Mouse (Mus musculus): ENCODE data around the gene Tedc1. TPM values are rescaled to one million over a fixed set of nuclear protein-coding genes. Genes with fewer than 3 reads are reported as not detected.
A peak's percentile ranks its signal among the peaks of the same experiment; 100 is the strongest.
"Not testable (repeated sequence)": the region's sequence is repeated elsewhere in the genome, so short reads cannot be mapped to it uniquely, and the experiment has no call there.

Tedc1 gene
- polyA plus RNA-seq, 1 experiment, result 16.8 TPM

DNA sequence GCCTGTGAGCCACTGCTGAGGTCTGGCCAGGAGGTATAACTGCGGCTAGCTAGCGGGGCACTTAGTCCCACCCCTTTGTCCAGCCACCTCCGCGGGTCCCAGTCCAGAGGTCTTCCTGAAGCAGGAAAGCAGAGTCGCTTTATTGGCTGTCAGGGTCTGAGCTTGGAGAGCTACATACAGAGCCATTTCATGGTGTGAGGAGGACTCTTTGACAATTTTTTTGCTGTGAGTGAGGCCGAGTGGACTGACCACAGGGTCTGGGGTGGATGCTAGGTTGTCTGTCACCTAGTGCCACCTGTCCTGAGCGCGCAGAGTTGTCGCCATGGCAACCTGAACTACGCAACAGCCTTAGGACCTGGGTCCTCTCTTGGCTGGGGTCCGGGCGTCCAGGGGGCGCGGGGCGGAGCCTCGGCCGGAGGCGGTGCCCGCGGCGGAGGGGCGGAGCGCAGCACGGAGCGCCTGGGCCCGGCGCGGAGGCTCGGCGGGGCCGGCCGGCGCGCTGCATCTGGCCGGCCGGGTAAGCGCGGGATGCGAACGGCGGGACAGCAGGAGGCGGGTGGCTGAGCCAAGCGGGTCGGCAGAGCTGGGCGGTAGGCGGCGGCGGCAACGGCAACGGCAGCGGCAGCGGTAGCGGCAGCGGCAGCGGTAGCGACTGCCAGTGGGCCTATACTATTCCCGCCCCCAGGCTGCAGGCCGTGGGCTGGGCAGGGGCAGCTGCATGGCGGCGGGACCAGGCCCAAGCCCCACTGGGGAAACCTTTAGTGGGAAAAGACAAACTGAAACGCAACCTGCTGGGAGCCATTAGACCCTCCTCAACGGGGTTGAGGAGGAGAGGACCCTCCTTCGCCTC is 29.4 kb downstream of the Tedc1 start, which contains the start of gene Tmem121:
Gene Tmem121, plus strand, starts transcription at position 489 of the 850 bp plus-strand sequence.
- H3K4me3 ChIP-seq (ENCODE audit: extremely low read depth, insufficient read depth, insufficient read length), result peak within 1 kb of the TSS; percentile 48; the same call in 1 of the 2 replicates
- H3K36me3 ChIP-seq (ENCODE audit: control insufficient read depth, insufficient read depth, low read length), result no peaks in the 10 kb centered on the region
- 9% methylated on average over 60 of the region's 63 CpGs for WGBS
- TF ChIP-seq CTCF (IDR thresholded peaks at IDR 0.05; ENCODE audit: extremely low read depth, insufficient read depth, insufficient read length, insufficient replicate concordance), result no peak
- no peak for TF ChIP-seq POLR2A (IDR thresholded peaks at IDR 0.05; ENCODE audit: low read depth, low read length)
- no peak within 1 kb of the TSS for H3K27ac ChIP-seq (ENCODE audit: insufficient read depth, low read length)
- H3K4me1 ChIP-seq (ENCODE audit: control insufficient read depth, insufficient read depth, insufficient read length), result peaks cover 18% of the 10 kb centered on the region
- H3K27me3 ChIP-seq (ENCODE audit: control insufficient read depth, insufficient read depth, low read length), result peaks cover 10% of the 10 kb centered on the region
- no peak for DNase-seq (ENCODE audit: low read depth in 1 of 2, low spot score in 2 of 2)

DNA sequence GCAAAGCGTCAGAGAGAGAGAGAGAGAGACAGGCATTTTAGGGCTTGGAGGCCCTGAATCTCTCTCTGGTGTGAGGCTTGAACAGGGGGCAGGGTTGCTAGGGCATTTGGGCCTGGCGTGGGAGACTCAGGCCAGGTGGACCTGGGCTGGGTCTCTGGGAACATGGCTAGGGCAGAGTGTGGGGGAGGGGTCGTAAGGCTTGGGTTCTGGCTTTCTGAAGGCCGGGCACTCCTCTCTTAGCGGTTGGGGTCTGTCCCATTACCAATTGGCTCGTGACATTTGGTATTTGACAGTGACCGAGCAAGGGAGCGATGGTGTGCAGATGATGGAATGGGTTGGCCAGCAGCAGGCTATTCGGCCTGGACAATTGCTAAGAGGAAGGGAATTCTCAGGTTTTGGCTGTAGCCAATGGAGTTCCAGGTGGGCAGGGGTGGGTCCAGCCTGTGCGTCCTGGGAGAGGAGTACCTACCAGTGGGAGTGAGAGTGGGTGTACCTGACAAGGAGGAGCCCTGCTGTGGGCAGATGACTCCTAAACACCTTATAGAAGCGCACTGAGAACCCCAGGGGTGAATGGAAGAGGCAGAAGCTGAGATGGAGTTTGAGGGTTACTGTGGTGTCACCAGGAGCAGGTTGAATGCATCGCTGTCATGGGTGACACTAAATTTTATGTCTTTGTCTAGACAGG is 30.2 kb downstream of the Tedc1 start:
- no peak for TF ChIP-seq CTCF (IDR thresholded peaks at IDR 0.05; ENCODE audit: extremely low read depth, insufficient read depth, insufficient read length, insufficient replicate concordance)
- TF ChIP-seq POLR2A (IDR thresholded peaks at IDR 0.05; ENCODE audit: low read depth, low read length), result no peak
- 63% methylated on average over 12 of the region's 12 CpGs for WGBS
- Histone ChIP-seq H3K4me3 (ENCODE audit: extremely low read depth, insufficient read depth, insufficient read length) (peak overlapping the region; percentile 48; the same call in 1 of the 2 replicates), H3K27me3 (ENCODE audit: control insufficient read depth, insufficient read depth, low read length) (peaks cover 10% of the 10 kb centered on the region), H3K27ac (ENCODE audit: insufficient read depth, low read length) (no peak overlapping the region), H3K36me3 (ENCODE audit: control insufficient read depth, insufficient read depth, low read length) (no peaks in the 10 kb centered on the region), H3K4me1 (ENCODE audit: control insufficient read depth, insufficient read depth, insufficient read length) (peaks cover 18% of the 10 kb centered on the region)
- DNase-seq (ENCODE audit: low read depth in 1 of 2, low spot score in 2 of 2), result no peak

DNA sequence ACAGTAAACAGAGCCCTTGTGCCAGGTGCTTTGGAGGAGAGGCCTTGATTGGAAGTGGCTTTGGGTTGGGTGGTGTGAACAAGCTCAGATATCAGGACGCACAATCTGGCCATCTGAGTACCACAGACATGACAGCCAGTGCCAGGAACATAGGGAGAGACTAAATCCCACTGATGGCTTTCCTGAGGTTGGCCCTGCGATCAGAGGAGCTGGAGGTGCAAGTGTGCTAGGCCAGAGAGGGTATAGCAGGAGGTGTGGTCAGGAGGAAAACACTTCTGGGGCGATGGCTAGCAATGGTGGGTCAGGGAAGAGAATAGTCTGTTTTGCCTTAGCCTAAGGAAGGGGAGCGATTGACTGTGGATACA is 30.8 kb downstream of the Tedc1 start:
- WGBS, result 49% methylated on average over 4 of the region's 4 CpGs
- Histone ChIP-seq H3K4me1 (ENCODE audit: control insufficient read depth, insufficient read depth, insufficient read length) (peaks cover 18% of the 10 kb centered on the region), H3K27ac (ENCODE audit: insufficient read depth, low read length) (no peak overlapping the region)

DNA sequence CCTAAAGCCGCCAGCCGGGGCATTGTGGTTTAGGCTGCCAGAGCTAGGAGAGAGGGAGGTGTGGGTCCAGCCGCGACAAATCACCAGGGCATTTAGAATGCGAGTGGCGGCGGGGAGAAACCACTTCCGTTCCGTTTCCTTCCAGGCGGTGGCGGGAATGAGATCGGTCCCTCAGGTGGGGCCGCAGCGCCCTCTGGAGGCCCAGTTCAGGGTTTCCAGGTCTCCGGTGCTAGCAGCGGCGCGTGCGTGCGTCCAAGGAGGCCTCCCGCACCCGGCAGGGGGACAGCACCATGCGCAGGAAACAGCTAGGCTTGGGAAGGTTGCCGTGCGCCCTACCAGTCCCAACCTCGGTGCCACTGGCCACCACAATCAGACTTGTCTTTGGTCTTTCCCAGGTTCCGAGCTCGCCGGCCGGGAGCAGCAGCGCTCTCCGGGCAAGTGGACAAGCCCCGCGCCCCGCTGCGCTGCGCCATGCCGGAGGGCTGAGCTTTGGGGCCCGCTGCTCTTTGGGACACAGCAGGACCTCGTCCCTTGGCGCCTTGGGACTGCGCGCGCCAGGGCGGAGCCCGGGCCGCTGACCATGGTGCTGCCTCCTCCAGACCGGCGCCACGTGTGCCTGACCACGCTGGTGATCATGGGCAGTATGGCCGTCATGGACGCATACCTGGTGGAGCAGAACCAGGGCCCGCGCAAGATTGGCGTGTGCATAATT is 31.5 kb downstream of the Tedc1 start:
- Histone ChIP-seq H3K27ac (ENCODE audit: insufficient read depth, low read length) (no peak overlapping the region), H3K27me3 (ENCODE audit: control insufficient read depth, insufficient read depth, low read length) (peaks cover 10% of the 10 kb centered on the region), H3K36me3 (ENCODE audit: control insufficient read depth, insufficient read depth, low read length) (no peaks in the 10 kb centered on the region), H3K4me3 (ENCODE audit: extremely low read depth, insufficient read depth, insufficient read length) (no peak overlapping the region), H3K4me1 (ENCODE audit: control insufficient read depth, insufficient read depth, insufficient read length) (peaks cover 18% of the 10 kb centered on the region)
- DNase-seq (ENCODE audit: low read depth in 1 of 2, low spot score in 2 of 2), result peak; percentile 26 to 78
- TF ChIP-seq CTCF (IDR thresholded peaks at IDR 0.05; ENCODE audit: extremely low read depth, insufficient read depth, insufficient read length, insufficient replicate concordance), result peak; percentile 85
- TF ChIP-seq POLR2A (IDR thresholded peaks at IDR 0.05; ENCODE audit: low read depth, low read length), result no peak
- 30% methylated on average over 56 of the region's 56 CpGs for WGBS

More for the DNA sequence above, 30.8 kb downstream of the Tedc1 start:
- peaks cover 10% of the 10 kb centered on the region for H3K27me3 ChIP-seq (ENCODE audit: control insufficient read depth, insufficient read depth, low read length)
- H3K36me3 ChIP-seq (ENCODE audit: control insufficient read depth, insufficient read depth, low read length), result no peaks in the 10 kb centered on the region
- TF ChIP-seq POLR2A (IDR thresholded peaks at IDR 0.05; ENCODE audit: low read depth, low read length) (no peak), CTCF (IDR thresholded peaks at IDR 0.05; ENCODE audit: extremely low read depth, insufficient read depth, insufficient read length, insufficient replicate concordance) (no peak)
- no peak overlapping the region for H3K4me3 ChIP-seq (ENCODE audit: extremely low read depth, insufficient read depth, insufficient read length)
- DNase-seq (ENCODE audit: low read depth in 1 of 2, low spot score in 2 of 2), result no peak

DNA sequence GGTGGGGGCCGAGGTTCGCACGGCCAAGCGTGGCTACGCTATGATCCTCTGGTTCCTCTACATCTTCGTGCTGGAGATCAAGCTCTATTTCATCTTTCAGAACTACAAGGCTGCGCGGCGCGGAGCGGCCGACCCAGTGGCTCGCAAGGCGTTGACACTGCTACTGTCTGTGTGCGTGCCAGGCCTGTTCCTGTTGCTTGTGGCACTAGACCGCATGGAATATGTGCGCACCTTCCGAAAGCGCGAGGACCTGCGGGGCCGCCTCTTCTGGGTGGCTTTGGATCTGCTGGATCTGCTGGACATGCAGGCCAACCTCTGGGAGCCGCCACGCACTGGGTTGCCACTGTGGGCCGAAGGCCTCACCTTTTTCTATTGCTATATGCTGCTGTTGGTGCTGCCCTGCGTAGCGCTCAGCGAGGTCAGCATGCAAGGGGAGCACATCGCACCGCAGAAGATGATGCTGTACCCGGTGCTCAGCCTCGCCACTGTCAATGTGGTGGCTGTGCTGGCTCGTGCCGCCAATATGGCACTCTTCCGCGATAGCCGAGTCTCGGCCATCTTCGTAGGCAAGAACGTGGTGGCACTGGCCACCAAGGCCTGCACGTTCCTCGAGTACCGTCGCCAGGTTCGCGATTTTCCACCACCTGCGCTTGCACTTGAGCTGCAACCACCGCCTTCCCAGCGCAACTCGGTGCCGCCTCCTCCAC is 32.3 kb downstream of the Tedc1 start:
- no peak for DNase-seq (ENCODE audit: low read depth in 1 of 2, low spot score in 2 of 2)
- H3K27ac ChIP-seq (ENCODE audit: insufficient read depth, low read length), result no peak overlapping the region
- H3K4me3 ChIP-seq (ENCODE audit: extremely low read depth, insufficient read depth, insufficient read length), result no peak overlapping the region
- H3K36me3 ChIP-seq (ENCODE audit: control insufficient read depth, insufficient read depth, low read length), result no peaks in the 10 kb centered on the region
- 95% methylated on average over 51 of the region's 51 CpGs for WGBS
- peaks cover 10% of the 10 kb centered on the region for H3K27me3 ChIP-seq (ENCODE audit: control insufficient read depth, insufficient read depth, low read length)
- TF ChIP-seq POLR2A (IDR thresholded peaks at IDR 0.05; ENCODE audit: low read depth, low read length) (no peak), CTCF (IDR thresholded peaks at IDR 0.05; ENCODE audit: extremely low read depth, insufficient read depth, insufficient read length, insufficient replicate concordance) (no peak)
- peaks cover 18% of the 10 kb centered on the region for H3K4me1 ChIP-seq (ENCODE audit: control insufficient read depth, insufficient read depth, insufficient read length)

DNA sequence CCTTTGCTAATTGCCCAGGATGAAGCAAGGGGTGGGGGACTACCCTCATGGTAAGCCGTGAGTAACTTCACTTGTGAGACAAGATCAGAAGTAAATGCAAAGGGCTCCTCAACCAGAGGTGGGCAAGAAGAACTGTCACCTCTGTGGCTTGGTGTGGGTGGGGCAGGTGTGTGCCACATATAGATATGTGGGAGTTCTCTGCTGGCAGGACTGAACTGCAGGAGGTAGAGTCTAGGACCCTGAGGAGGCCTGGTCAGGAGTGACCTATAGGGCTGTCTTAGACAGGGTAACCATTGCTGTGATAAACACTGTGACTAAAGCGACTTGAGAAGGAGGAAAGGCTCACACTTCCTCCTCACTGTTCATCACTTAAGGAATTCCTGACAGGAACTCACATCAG is 37.2 kb downstream of the Tedc1 start:
- WGBS, result 69% methylated on average over 2 of the region's 2 CpGs
- no peak for DNase-seq (ENCODE audit: low read depth in 1 of 2, low spot score in 2 of 2)
- no peak overlapping the region for H3K27ac ChIP-seq (ENCODE audit: insufficient read depth, low read length)
- H3K4me3 ChIP-seq (ENCODE audit: extremely low read depth, insufficient read depth, insufficient read length), result no peak overlapping the region
- H3K27me3 ChIP-seq (ENCODE audit: control insufficient read depth, insufficient read depth, low read length), result no peaks in the 10 kb centered on the region
- TF ChIP-seq POLR2A (IDR thresholded peaks at IDR 0.05; ENCODE audit: low read depth, low read length) (no peak), CTCF (IDR thresholded peaks at IDR 0.05; ENCODE audit: extremely low read depth, insufficient read depth, insufficient read length, insufficient replicate concordance) (no peak)
- H3K4me1 ChIP-seq (ENCODE audit: control insufficient read depth, insufficient read depth, insufficient read length), result no peaks in the 10 kb centered on the region
- H3K36me3 ChIP-seq (ENCODE audit: control insufficient read depth, insufficient read depth, low read length), result no peaks in the 10 kb centered on the region

DNA sequence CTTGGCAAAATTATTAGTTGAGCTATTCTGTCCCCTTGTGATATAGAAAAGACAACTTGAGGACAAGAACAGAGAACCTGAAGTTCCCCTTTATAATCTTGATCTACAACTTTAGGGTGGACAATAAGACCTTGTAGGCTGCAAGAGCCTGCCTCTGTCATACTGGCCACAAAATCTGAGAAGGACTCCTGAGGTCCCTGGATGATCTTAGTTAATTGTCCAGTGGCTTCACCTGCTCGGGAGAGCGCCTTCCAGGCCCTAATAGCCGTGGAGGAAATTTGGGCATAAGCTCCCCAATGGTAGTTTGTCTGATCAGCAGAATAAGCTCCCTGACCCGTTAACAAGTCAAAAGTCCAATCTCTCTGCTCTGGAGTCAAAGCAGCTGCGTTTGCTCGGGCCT is 42.9 kb downstream of the Tedc1 start:
- not testable (repeated sequence) for H3K27ac ChIP-seq (ENCODE audit: insufficient read depth, low read length); H3K27me3 ChIP-seq (ENCODE audit: control insufficient read depth, insufficient read depth, low read length); H3K4me1 ChIP-seq (ENCODE audit: control insufficient read depth, insufficient read depth, insufficient read length); DNase-seq (ENCODE audit: low read depth in 1 of 2, low spot score in 2 of 2); H3K36me3 ChIP-seq (ENCODE audit: control insufficient read depth, insufficient read depth, low read length); H3K4me3 ChIP-seq (ENCODE audit: extremely low read depth, insufficient read depth, insufficient read length)
- 98% methylated on average over 3 of the region's 6 CpGs for WGBS

All from spleen, adult 2 months (tissue).